Mouse (Mus musculus): ENCODE data around the gene Mgll.

- TF ChIP-seq CTCF (IDR thresholded peaks at IDR 0.05; ENCODE audit: insufficient read depth, low read length) (no peak), POLR2A (IDR thresholded peaks at IDR 0.05; ENCODE audit: borderline replicate concordance, extremely low read depth, low read depth, low read length) (no peak)
Observed at GRCm38 (mm10) chr6:88736741-88737508, 12.7 kb downstream of the Mgll start.

Measured in lung, adult 2 months (tissue).